Mouse (Mus musculus) lung, embryonic 14.5 days (tissue): ENCODE measurements at regions not wholly inside any gene's neighbourhood (a gene's known extent, or its start where the extent isn't known, plus 50 kb on each side); places are given as distances from the start of the nearest gene placed in this dataset.

Experiments used
- ATAC-seq: fragments of 200-750 bp; cut with Nextera tagmentation; 2 replicates; pipeline ENCODE4 v1.8.0; 2017; ENCODE audit warnings: mild to moderate bottlenecking, moderate TSS enrichment, moderate library complexity; ENCODE audit not compliant: insufficient read depth
- DNase-seq: peaks from one replicate; pipeline ENCODE4 v3.0.0-alpha.2; 2015
- H3K27ac ChIP-seq: fragments of 300-500 bp; sonication (generic); 2 replicates; pipeline ENCODE4 v1.5.1; 2014; ENCODE audit warnings: low read depth, mild to moderate bottlenecking, moderate library complexity
- H3K27me3 ChIP-seq: fragments of 300-500 bp; sonication (generic); 2 replicates; pipeline ENCODE4 v1.6.1; 2014; ENCODE audit warnings: low read length, control low read depth; ENCODE audit not compliant: insufficient read depth
- H3K36me3 ChIP-seq: fragments of 300-500 bp; sonication (generic); 2 replicates; pipeline ENCODE4 v1.6.1; 2014; ENCODE audit warnings: control low read depth; ENCODE audit not compliant: insufficient read depth
- H3K4me1 ChIP-seq: fragments of 300-500 bp; sonication (generic); 2 replicates; pipeline ENCODE4 v1.6.1; 2014; ENCODE audit warnings: antibody characterized with exemption, control low read depth; ENCODE audit not compliant: insufficient read depth
- H3K4me2 ChIP-seq: fragments of 300-500 bp; sonication (generic); 2 replicates; pipeline ENCODE4 v1.6.1; 2014; ENCODE audit warnings: mild to moderate bottlenecking
- H3K4me3 ChIP-seq: fragments of 300-500 bp; sonication (generic); 2 replicates; pipeline ENCODE4 v1.5.1; 2014; ENCODE audit warnings: low read depth, low read length
- H3K9ac ChIP-seq: fragments of 300-500 bp; sonication (generic); 2 replicates; pipeline ENCODE4 v1.6.1; 2014
- H3K9me3 ChIP-seq: fragments of 300-500 bp; sonication (generic); 2 replicates; pipeline ENCODE4 v1.6.1; 2016; ENCODE audit warnings: low read depth, low read length, control low read depth
- CTCF ChIP-seq: IDR thresholded peaks from 2 replicates; pipeline ENCODE4 v1.5.1; 2016; ENCODE audit warnings: antibody characterized with exemption, low read depth
- WGBS: fragments of 180-500 bp; shearing (Covaris S2); extraction: QIAGEN DNeasy Blood & Tissue Kit; methylation state at CpG from one replicate; pipeline ENCODE4 v1.1.7; 2014; 5-methylcytosine and 5-hydroxymethylcytosine counted together

GRCm38 (mm10) chr12:56081406-56081805 lies 245.3 kb downstream of the Brms1l start:
- H3K9ac ChIP-seq: no peak overlapping the region
- ATAC-seq (no peak), DNase-seq (no peak)
- H3K27ac ChIP-seq: no peak overlapping the region
- H3K4me2 ChIP-seq: no peak overlapping the region
- H3K27me3 ChIP-seq: no peaks in the 10 kb centered on the region
- no peaks in the 10 kb centered on the region for H3K36me3 ChIP-seq
- no peak overlapping the region for H3K4me3 ChIP-seq
- TF ChIP-seq CTCF: no peak
- no peaks in the 10 kb centered on the region for H3K4me1 ChIP-seq
- no peaks in the 10 kb centered on the region for H3K9me3 ChIP-seq

GRCm38 (mm10) chr12:56064183-56064582 lies 228.1 kb downstream of the Brms1l start:
- Histone ChIP-seq H3K27me3 (no peaks in the 10 kb centered on the region), H3K9me3 (no peaks in the 10 kb centered on the region), H3K27ac (no peak overlapping the region), H3K36me3 (no peaks in the 10 kb centered on the region), H3K4me1 (no peaks in the 10 kb centered on the region), H3K9ac (no peak overlapping the region), H3K4me2 (no peak overlapping the region), H3K4me3 (no peak overlapping the region)
- 77% methylated on average over 7 of the region's 7 CpGs for WGBS
- no peak for DNase-seq
- TF ChIP-seq CTCF: no peak
- no peak for ATAC-seq

GRCm38 (mm10) chr12:56058876-56059275 lies 222.8 kb downstream of the Brms1l start:
- Histone ChIP-seq H3K4me1 (no peaks in the 10 kb centered on the region), H3K9me3 (no peaks in the 10 kb centered on the region), H3K9ac (no peak overlapping the region), H3K36me3 (no peaks in the 10 kb centered on the region), H3K27ac (no peak overlapping the region), H3K4me3 (no peak overlapping the region), H3K4me2 (no peak overlapping the region), H3K27me3 (no peaks in the 10 kb centered on the region)
- 54% methylated on average over 10 of the region's 10 CpGs for WGBS
- DNase-seq (no peak), ATAC-seq (no peak)
- TF ChIP-seq CTCF: no peak

- ATAC-seq (peak; percentile 74), DNase-seq (peak; percentile 93)
- no peak overlapping the region for H3K4me2 ChIP-seq
- no peaks in the 10 kb centered on the region for H3K9me3 ChIP-seq
- no peaks in the 10 kb centered on the region for H3K36me3 ChIP-seq
- 10% methylated on average over 17 of the region's 17 CpGs for WGBS
- TF ChIP-seq CTCF: peak; percentile 95
- no peaks in the 10 kb centered on the region for H3K4me1 ChIP-seq
- H3K9ac ChIP-seq: no peak overlapping the region
- no peaks in the 10 kb centered on the region for H3K27me3 ChIP-seq
- H3K4me3 ChIP-seq: no peak overlapping the region
- no peak overlapping the region for H3K27ac ChIP-seq
These were observed 222.3 kb downstream of the Brms1l start for GRCm38 (mm10) chr12:56058463-56058862.

- WGBS: 63% methylated on average over 6 of the region's 6 CpGs
- Histone ChIP-seq H3K4me2 (no peak overlapping the region), H3K9ac (no peak overlapping the region), H3K9me3 (no peaks in the 10 kb centered on the region), H3K36me3 (no peaks in the 10 kb centered on the region), H3K27ac (no peak overlapping the region), H3K4me3 (no peak overlapping the region), H3K4me1 (no peaks in the 10 kb centered on the region), H3K27me3 (no peaks in the 10 kb centered on the region)
- ATAC-seq: no peak
- peak; percentile 41; the same call in 1 of the 2 replicates for TF ChIP-seq CTCF
- peak; percentile 28 for DNase-seq
These were observed 219.3 kb downstream of the Brms1l start for GRCm38 (mm10) chr12:56055382-56055781.

GRCm38 (mm10) chr12:56046050-56046449 lies 209.9 kb downstream of the Brms1l start:
- H3K9ac ChIP-seq: no peak overlapping the region

GRCm38 (mm10) chr12:56020954-56021514 lies 184.9 kb downstream of the Brms1l start:
- Histone ChIP-seq H3K4me1 (no peaks in the 10 kb centered on the region), H3K4me2 (no peak overlapping the region), H3K9me3 (no peaks in the 10 kb centered on the region), H3K4me3 (no peak overlapping the region), H3K9ac (no peak overlapping the region), H3K27me3 (no peaks in the 10 kb centered on the region), H3K27ac (no peak overlapping the region), H3K36me3 (no peaks in the 10 kb centered on the region)
- ATAC-seq: no peak
- 15% methylated on average over 7 of the region's 7 CpGs for whole genome bisulfite sequencing
- no peak for DNase-seq
- TF ChIP-seq CTCF: no peak

More at GRCm38 (mm10) chr12:56046050-56046449, 209.9 kb downstream of the Brms1l start:
- WGBS: 68% methylated on average over 3 of the region's 3 CpGs
- Histone ChIP-seq H3K36me3 (no peaks in the 10 kb centered on the region), H3K27ac (no peak overlapping the region), H3K4me3 (no peak overlapping the region), H3K4me2 (no peak overlapping the region), H3K9me3 (no peaks in the 10 kb centered on the region), H3K4me1 (no peaks in the 10 kb centered on the region), H3K27me3 (no peaks in the 10 kb centered on the region)
- ATAC-seq (no peak), DNase-seq (no peak)
- no peak for TF ChIP-seq CTCF

GRCm38 (mm10) chr12:56020547-56020946 lies 184.4 kb downstream of the Brms1l start:
- Histone ChIP-seq H3K27ac (no peak overlapping the region), H3K9ac (no peak overlapping the region), H3K4me3 (no peak overlapping the region), H3K27me3 (no peaks in the 10 kb centered on the region), H3K9me3 (no peaks in the 10 kb centered on the region), H3K36me3 (no peaks in the 10 kb centered on the region), H3K4me1 (no peaks in the 10 kb centered on the region), H3K4me2 (no peak overlapping the region)
- TF ChIP-seq CTCF: no peak
- DNase-seq (no peak), ATAC-seq (no peak)
- 48% methylated on average over 1 of the region's 1 CpGs for WGBS
